Mouse (Mus musculus): ENCODE data around the gene Galt. TPM values are rescaled to one million over a fixed set of nuclear protein-coding genes. Genes with fewer than 3 reads are reported as not detected.
A peak's percentile ranks its signal among the peaks of the same experiment; 100 is the strongest.

Galt gene
- polyA plus RNA-seq, 1 experiment from 2014 or later, result 25.2 TPM

DNA sequence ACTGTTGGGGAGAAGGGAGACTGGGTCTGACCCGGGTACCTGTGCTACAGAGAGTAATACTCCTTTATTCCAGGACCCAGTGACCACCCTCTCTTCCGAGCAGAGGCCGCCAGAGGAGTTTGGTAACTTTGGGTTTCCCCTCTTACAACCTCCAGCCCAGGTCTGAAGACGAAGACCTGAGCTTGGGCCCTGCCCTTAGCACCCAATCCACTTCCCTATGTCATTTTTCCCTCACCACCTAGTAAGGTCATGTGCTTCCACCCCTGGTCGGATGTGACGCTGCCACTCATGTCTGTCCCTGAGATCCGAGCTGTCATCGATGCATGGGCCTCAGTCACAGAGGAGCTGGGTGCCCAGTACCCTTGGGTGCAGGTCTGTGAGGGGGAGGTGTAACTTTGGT, 1.4 kb downstream of the Galt start:
- no peaks in the 10 kb centered on the region for H3K9me3 ChIP-seq (replicated peaks; ENCODE audit: control insufficient read depth, low read length)
- H3K27ac ChIP-seq (ENCODE audit: low read depth, low read length), result no peak overlapping the region
- DNase-seq (ENCODE audit: low spot score) (no peak), ATAC-seq (0 out of 2 replicates have a peak, but pooled peaks have one; percentile 1)
- H3K36me3 ChIP-seq (ENCODE audit: control insufficient read depth, insufficient read depth, low read length), result no peaks in the 10 kb centered on the region
- peaks cover 16% of the 10 kb centered on the region for H3K4me1 ChIP-seq (ENCODE audit: control insufficient read depth, insufficient read depth, low read length)
- peak overlapping the region; percentile 49; the same call in 1 of the 2 replicates for H3K4me3 ChIP-seq (ENCODE audit: low read depth, low read length)
- peak overlapping the region; percentile 94 for H3K4me2 ChIP-seq (ENCODE audit: low read length)
- H3K27me3 ChIP-seq (replicated peaks; ENCODE audit: control insufficient read depth, insufficient read depth, low read length), result no peaks in the 10 kb centered on the region
- WGBS, result 76% methylated on average over 8 of the region's 8 CpGs
- H3K9ac ChIP-seq (ENCODE audit: low read length), result peak overlapping the region; percentile 67

DNA sequence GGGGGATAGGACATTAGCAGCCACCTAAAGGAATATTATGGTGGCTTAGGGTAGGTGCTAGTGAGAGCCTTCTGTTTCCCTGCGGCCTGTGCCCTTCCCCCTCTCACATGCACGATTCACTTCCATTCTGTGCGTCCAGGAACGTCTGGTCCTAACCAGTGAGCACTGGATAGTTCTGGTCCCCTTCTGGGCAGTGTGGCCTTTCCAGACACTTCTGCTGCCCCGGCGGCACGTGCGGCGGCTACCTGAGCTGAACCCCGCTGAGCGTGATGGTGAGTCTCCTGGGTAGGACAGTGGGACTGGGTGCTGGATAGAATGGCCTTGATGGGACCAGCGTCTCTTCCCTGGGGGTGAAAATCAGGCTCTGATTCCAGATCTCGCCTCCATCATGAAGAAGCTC, 2.3 kb downstream of the Galt start:
- H3K4me3 ChIP-seq (ENCODE audit: low read depth, low read length), result no peak overlapping the region
- DNase-seq (ENCODE audit: low spot score), result no peak
- H3K9me3 ChIP-seq (replicated peaks; ENCODE audit: control insufficient read depth, low read length), result no peaks in the 10 kb centered on the region
- H3K27ac ChIP-seq (ENCODE audit: low read depth, low read length), result no peak overlapping the region
- H3K27me3 ChIP-seq (replicated peaks; ENCODE audit: control insufficient read depth, insufficient read depth, low read length), result no peaks in the 10 kb centered on the region
- no peak overlapping the region for H3K4me2 ChIP-seq (ENCODE audit: low read length)
- peaks cover 21% of the 10 kb centered on the region for H3K4me1 ChIP-seq (ENCODE audit: control insufficient read depth, insufficient read depth, low read length)
- H3K9ac ChIP-seq (ENCODE audit: low read length), result no peak overlapping the region
- WGBS, result 90% methylated on average over 13 of the region's 13 CpGs
- ATAC-seq, result no peak
- no peaks in the 10 kb centered on the region for H3K36me3 ChIP-seq (ENCODE audit: control insufficient read depth, insufficient read depth, low read length)

DNA sequence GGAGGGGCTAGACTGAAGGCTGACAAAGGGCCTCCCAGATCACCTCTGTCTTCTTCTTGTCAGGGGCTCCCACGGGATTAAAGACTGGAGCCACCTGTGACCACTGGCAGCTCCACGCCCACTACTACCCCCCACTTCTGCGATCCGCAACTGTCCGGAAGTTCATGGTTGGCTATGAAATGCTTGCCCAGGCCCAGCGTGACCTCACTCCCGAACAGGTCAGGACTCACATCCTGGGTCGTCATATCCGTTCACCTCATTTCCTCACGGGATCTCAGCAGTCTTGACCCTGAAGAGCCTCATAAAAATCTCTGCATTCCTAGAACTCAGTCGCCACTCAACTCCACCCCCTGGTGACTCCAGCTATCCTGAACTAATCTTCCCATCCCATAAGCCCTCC, 3.0 kb downstream of the Galt start:
- H3K4me2 ChIP-seq (ENCODE audit: low read length), result no peak overlapping the region
- H3K27me3 ChIP-seq (replicated peaks; ENCODE audit: control insufficient read depth, insufficient read depth, low read length), result no peaks in the 10 kb centered on the region
- no peak overlapping the region for H3K9ac ChIP-seq (ENCODE audit: low read length)
- DNase-seq (ENCODE audit: low spot score) (no peak), ATAC-seq (no peak)
- 87% methylated on average over 11 of the region's 11 CpGs for WGBS
- no peak overlapping the region for H3K4me3 ChIP-seq (ENCODE audit: low read depth, low read length)
- H3K4me1 ChIP-seq (ENCODE audit: control insufficient read depth, insufficient read depth, low read length), result peaks cover 22% of the 10 kb centered on the region
- H3K27ac ChIP-seq (ENCODE audit: low read depth, low read length), result no peak overlapping the region
- no peaks in the 10 kb centered on the region for H3K9me3 ChIP-seq (replicated peaks; ENCODE audit: control insufficient read depth, low read length)
- no peaks in the 10 kb centered on the region for H3K36me3 ChIP-seq (ENCODE audit: control insufficient read depth, insufficient read depth, low read length)

DNA sequence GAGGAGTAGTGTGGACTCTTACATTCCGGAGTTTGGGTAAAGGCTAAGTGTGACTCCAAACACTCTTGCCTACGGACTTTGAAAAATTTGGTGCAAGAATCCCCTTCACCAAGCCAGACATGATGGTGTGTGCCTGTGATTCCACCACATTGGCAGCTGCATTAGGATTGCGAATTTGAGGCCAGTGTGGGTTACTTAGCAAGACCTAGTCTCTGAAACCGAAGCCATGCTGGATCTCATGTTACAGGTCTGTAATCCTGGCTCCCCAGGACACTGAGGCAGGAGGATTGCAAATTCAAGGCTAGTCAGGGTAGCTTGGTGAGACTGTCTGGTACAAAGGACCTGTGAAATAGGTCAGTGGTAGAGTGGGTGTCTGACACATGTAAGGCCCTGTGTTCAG, 3.7 kb downstream of the Galt start:
- 90% methylated on average over 4 of the region's 4 CpGs for WGBS

DNA sequence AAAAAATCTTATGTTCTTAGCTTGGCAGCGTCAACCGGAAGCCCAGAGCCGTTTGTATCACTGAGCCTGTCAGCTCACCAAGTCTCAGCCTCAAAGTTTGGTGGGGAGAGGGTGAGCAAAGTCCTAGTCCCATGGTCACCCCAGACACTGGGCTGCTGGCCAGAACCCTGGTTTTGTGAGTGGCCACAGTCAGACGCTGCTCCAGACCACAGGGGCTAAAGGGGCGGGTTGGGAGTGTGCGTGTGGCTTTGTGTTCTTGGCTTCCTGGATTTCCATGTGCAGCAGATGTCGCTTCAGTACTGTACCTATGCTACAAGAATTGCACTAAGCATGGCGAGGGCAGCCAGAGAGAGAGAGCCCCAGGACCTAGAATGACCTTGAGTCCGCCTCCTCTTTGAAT, 4.2 kb downstream of the Galt start:
- Histone ChIP-seq H3K27ac (ENCODE audit: low read depth, low read length) (no peak overlapping the region), H3K4me3 (ENCODE audit: low read depth, low read length) (no peak overlapping the region), H3K36me3 (ENCODE audit: control insufficient read depth, insufficient read depth, low read length) (no peaks in the 10 kb centered on the region), H3K4me1 (ENCODE audit: control insufficient read depth, insufficient read depth, low read length) (peaks cover 22% of the 10 kb centered on the region), H3K27me3 (replicated peaks; ENCODE audit: control insufficient read depth, insufficient read depth, low read length) (no peaks in the 10 kb centered on the region), H3K9me3 (replicated peaks; ENCODE audit: control insufficient read depth, low read length) (no peaks in the 10 kb centered on the region), H3K9ac (ENCODE audit: low read length) (no peak overlapping the region), H3K4me2 (ENCODE audit: low read length) (no peak overlapping the region)
- no peak for DNase-seq (ENCODE audit: low spot score)
- ATAC-seq, result no peak
- 84% methylated on average over 9 of the region's 9 CpGs for WGBS

More for the DNA sequence above, 3.7 kb downstream of the Galt start:
- H3K27ac ChIP-seq (ENCODE audit: low read depth, low read length), result no peak overlapping the region
- H3K4me2 ChIP-seq (ENCODE audit: low read length), result no peak overlapping the region
- H3K9me3 ChIP-seq (replicated peaks; ENCODE audit: control insufficient read depth, low read length), result no peaks in the 10 kb centered on the region
- peaks cover 22% of the 10 kb centered on the region for H3K4me1 ChIP-seq (ENCODE audit: control insufficient read depth, insufficient read depth, low read length)
- DNase-seq (ENCODE audit: low spot score) (no peak), ATAC-seq (no peak)
- H3K4me3 ChIP-seq (ENCODE audit: low read depth, low read length), result no peak overlapping the region
- H3K36me3 ChIP-seq (ENCODE audit: control insufficient read depth, insufficient read depth, low read length), result no peaks in the 10 kb centered on the region
- no peak overlapping the region for H3K9ac ChIP-seq (ENCODE audit: low read length)
- no peaks in the 10 kb centered on the region for H3K27me3 ChIP-seq (replicated peaks; ENCODE audit: control insufficient read depth, insufficient read depth, low read length)

DNA sequence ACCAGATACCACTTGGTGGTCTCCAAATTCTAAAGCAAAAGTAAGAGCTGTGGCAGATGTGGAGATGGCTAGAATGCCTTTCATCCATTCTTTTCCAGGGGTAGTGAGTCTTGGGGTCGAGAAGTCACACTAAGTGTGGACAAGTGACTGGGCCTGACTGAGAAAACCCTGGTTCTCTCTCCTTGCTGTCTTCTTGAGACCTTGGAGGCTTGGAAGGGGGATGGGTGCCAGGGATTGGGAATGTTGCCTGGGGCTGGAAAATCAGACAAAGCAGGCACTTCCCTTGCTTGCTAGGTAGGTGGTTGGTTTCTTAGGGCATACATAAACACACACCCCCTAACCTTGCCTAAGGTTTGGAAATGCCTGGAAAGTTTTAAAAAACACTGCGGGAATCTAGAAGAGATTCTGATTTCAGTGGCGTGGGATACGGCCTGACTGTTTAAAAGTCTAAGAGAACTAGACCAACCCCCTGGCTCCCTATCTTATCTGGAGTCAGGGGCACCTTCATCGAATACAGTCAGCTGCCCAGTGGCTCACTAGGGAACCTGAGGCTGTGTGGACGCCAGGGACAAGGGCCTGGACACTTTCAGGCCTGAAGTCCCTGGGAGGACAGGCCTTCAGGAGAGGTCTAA, 4.7 kb downstream of the Galt start:
- no peak for DNase-seq (ENCODE audit: low spot score)
- Histone ChIP-seq H3K36me3 (ENCODE audit: control insufficient read depth, insufficient read depth, low read length) (no peaks in the 10 kb centered on the region), H3K4me2 (ENCODE audit: low read length) (peak overlapping the region; percentile 47), H3K9me3 (replicated peaks; ENCODE audit: control insufficient read depth, low read length) (no peaks in the 10 kb centered on the region), H3K4me1 (ENCODE audit: control insufficient read depth, insufficient read depth, low read length) (peaks cover 21% of the 10 kb centered on the region), H3K27me3 (replicated peaks; ENCODE audit: control insufficient read depth, insufficient read depth, low read length) (no peaks in the 10 kb centered on the region), H3K4me3 (ENCODE audit: low read depth, low read length) (peak overlapping the region; percentile 30), H3K27ac (ENCODE audit: low read depth, low read length) (no peak overlapping the region), H3K9ac (ENCODE audit: low read length) (peak overlapping the region; percentile 61)
- ATAC-seq, result no peak
- 45% methylated on average over 6 of the region's 6 CpGs for WGBS

GRCm38 (mm10) chr4:41760288-41760721, 5.3 kb downstream of the Galt start:
- peak overlapping the region; percentile 30 for H3K4me3 ChIP-seq (ENCODE audit: low read depth, low read length)
- no peak overlapping the region for H3K27ac ChIP-seq (ENCODE audit: low read depth, low read length)
- DNase-seq (ENCODE audit: low spot score) (peak; percentile 82), ATAC-seq (peak; percentile 73)
- under 1% methylated on average over 14 of the region's 15 CpGs for WGBS
- H3K27me3 ChIP-seq (replicated peaks; ENCODE audit: control insufficient read depth, insufficient read depth, low read length), result no peaks in the 10 kb centered on the region
- H3K9me3 ChIP-seq (replicated peaks; ENCODE audit: control insufficient read depth, low read length), result no peaks in the 10 kb centered on the region
- H3K9ac ChIP-seq (ENCODE audit: low read length), result peak overlapping the region; percentile 61
- peak overlapping the region; percentile 47 for H3K4me2 ChIP-seq (ENCODE audit: low read length)
- no peaks in the 10 kb centered on the region for H3K36me3 ChIP-seq (ENCODE audit: control insufficient read depth, insufficient read depth, low read length)
- peaks cover 18% of the 10 kb centered on the region for H3K4me1 ChIP-seq (ENCODE audit: control insufficient read depth, insufficient read depth, low read length)

DNA sequence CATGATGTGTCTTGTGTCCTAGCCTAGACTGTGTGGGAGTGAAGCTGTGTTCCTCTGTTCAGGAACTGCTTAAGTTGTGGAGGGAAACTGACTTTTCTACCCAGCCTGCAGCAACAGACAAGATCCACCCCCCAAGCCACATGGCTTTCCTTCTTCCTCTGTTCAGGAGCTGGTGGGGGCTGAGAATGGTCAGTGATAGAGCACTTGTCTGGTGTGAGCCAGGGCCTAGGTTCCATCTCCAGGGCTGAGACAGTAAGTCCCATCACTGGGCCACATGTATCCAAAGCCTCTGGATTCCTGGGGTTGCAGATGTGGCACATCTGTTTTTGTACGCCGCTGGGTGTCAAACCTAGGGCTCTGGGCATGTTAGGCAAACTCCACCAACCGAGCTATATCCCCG, 5.9 kb downstream of the Galt start:
- H3K27ac ChIP-seq (ENCODE audit: low read depth, low read length), result peak overlapping the region; percentile 9; the same call in 1 of the 2 replicates

DNA sequence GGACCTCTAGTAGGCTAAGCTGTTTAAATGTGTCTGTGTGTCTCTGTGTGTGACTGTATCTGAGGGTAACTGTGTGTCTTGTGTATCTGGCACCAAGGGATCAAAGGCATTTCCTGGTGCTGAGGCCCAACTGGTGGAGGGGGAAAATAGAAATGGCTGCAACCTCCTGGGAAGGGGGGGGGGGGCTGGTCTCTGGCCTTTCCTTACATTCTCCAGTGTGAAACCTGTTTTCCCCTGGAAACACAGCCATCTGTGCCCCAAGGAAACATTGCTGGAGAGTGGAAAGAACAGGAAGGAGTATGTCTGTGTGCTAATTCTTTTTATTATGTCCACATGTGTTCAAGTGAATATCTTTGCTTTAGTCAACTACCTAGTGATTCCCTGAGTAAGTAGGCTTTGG, 6.7 kb downstream of the Galt start:
- Histone ChIP-seq H3K9me3 (replicated peaks; ENCODE audit: control insufficient read depth, low read length) (no peaks in the 10 kb centered on the region), H3K4me3 (ENCODE audit: low read depth, low read length) (no peak overlapping the region), H3K9ac (ENCODE audit: low read length) (no peak overlapping the region; the same call in 1 of the 2 replicates), H3K27ac (ENCODE audit: low read depth, low read length) (peak overlapping the region; percentile 9; the same call in 1 of the 2 replicates), H3K27me3 (replicated peaks; ENCODE audit: control insufficient read depth, insufficient read depth, low read length) (no peaks in the 10 kb centered on the region), H3K4me1 (ENCODE audit: control insufficient read depth, insufficient read depth, low read length) (peaks cover 18% of the 10 kb centered on the region), H3K36me3 (ENCODE audit: control insufficient read depth, insufficient read depth, low read length) (no peaks in the 10 kb centered on the region), H3K4me2 (ENCODE audit: low read length) (no peak overlapping the region)
- DNase-seq (ENCODE audit: low spot score), result no peak
- ATAC-seq, result no peak

More for the DNA sequence above, 5.9 kb downstream of the Galt start:
- ATAC-seq, result no peak
- no peaks in the 10 kb centered on the region for H3K27me3 ChIP-seq (replicated peaks; ENCODE audit: control insufficient read depth, insufficient read depth, low read length)
- H3K9ac ChIP-seq (ENCODE audit: low read length), result peak overlapping the region; percentile 61; the same call in 1 of the 2 replicates
- H3K36me3 ChIP-seq (ENCODE audit: control insufficient read depth, insufficient read depth, low read length), result no peaks in the 10 kb centered on the region
- no peaks in the 10 kb centered on the region for H3K9me3 ChIP-seq (replicated peaks; ENCODE audit: control insufficient read depth, low read length)
- WGBS, result 91% methylated on average over 4 of the region's 4 CpGs
- H3K4me1 ChIP-seq (ENCODE audit: control insufficient read depth, insufficient read depth, low read length), result peaks cover 18% of the 10 kb centered on the region
- DNase-seq (ENCODE audit: low spot score), result no peak
- H3K4me2 ChIP-seq (ENCODE audit: low read length), result peak overlapping the region; percentile 47
- H3K4me3 ChIP-seq (ENCODE audit: low read depth, low read length), result peak overlapping the region; percentile 30
